Mouse (Mus musculus): Measurements from ENCODE around the gene Phf5a. TPM values are rescaled to one million over a fixed set of nuclear protein-coding genes. Genes with fewer than 3 reads are reported as not detected.

The Phf5a gene
- total RNA-seq, 2 experiments from 2014 or later, result 35.3 to 40.3 TPM

- DNase-seq, result no peak
Measured at GRCm38 (mm10) chr15:81850718-81851117, 21.0 kb downstream of the Phf5a start.

DNA sequence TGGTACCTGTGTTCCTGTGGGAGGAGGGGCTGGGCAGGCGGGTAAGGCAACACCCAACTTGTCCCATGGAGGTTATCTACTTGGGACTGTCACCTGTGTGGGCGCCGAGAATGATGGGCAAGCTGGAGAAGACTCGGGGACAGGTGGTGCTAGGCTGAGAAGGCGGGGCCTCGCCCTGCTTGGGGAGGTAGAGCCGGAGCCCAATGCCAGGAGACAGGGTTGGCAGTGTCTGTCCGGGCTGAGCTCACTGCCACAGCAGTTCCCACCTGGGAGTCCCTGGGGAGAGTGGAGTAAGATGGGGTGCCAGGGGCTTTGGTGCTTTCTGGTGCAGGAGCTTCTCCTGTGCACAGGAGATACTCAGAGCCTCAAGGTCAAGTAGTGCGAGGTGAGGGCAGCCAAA, 22.6 kb downstream of the Phf5a start:
- peak; percentile 77 for DNase-seq

- no peak for DNase-seq
Measured at GRCm38 (mm10) chr15:81848301-81848700, 23.4 kb downstream of the Phf5a start.

DNA sequence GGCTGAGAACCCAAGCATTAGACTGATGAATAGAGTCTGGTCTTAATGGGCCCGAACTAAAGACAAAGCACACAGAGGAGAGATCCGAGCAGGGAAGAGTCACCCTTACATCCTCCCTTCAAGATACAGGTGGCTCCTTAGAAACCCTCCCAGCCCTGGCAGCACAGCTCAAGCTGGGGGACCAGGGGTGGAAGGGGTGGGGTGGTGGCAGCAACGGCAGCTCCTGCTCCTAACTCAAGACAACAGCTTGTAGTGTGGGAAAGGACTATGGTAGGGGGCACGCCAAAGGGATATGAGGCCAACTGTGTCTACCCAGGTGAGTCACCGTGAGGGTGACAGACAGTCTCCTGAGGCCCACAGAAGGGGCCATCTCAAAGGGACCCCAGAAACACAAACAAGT, 23.9 kb downstream of the Phf5a start:
- no peak for DNase-seq

DNA sequence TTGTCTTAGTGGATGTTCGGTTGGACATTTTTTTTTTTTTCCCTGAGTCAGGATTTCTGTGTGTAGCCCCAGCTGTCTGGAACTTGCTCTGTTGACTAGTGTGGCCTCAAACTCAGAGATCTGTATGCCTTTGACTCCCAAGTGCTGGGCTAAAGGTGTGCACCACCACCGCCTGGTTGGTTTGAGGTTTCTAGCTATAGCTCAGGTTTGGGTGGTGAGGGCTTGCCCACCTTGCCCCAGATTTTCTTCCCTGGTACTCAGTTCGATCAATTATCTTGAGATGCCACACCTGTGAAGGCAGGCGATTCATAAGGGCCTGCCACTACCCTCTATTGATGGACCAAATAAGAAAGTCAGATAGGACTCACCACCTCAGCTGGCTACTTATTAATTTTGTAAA, 24.6 kb downstream of the Phf5a start:
- DNase-seq, result no peak

GRCm38 (mm10) chr15:81846755-81847154, 25.0 kb downstream of the Phf5a start:
- peak; percentile 75 for DNase-seq

- peak; percentile 91 for DNase-seq
Measured at GRCm38 (mm10) chr15:81845724-81846123, 26.0 kb downstream of the Phf5a start.

DNA sequence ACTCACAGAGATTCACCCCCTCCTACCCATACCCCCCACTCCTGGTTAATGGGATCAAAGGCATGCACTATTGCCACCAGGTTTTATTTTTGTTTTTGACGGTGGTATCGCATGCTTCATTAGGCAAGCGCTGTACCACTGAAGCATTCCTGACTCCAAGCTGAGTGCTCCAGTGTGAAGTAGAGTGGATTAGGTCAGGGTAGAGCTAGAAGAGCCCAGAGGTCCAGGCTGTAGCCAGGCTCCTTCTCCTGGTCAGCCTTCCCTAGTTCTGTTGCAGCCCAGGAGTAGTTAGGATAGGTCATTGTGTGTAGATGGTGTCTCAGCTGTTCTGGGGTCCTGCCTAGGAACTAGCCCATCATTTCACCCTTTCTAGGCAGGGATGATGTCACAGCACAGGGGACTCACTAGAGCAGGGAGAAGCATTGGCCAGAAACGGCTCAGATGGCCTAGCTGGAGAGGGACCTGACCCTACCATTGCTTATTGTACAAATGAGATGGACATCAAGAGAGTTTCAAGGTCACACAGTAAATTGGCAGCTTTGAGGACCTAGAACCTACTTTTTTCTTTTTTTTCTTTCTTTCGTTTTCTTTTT, 26.6 kb downstream of the Phf5a start:
- no peak for DNase-seq

- DNase-seq, result no peak
Measured at GRCm38 (mm10) chr15:81842275-81842674, 29.4 kb downstream of the Phf5a start.

GRCm38 (mm10) chr15:81840306-81840705, 31.4 kb downstream of the Phf5a start:
- no peak for DNase-seq

DNA sequence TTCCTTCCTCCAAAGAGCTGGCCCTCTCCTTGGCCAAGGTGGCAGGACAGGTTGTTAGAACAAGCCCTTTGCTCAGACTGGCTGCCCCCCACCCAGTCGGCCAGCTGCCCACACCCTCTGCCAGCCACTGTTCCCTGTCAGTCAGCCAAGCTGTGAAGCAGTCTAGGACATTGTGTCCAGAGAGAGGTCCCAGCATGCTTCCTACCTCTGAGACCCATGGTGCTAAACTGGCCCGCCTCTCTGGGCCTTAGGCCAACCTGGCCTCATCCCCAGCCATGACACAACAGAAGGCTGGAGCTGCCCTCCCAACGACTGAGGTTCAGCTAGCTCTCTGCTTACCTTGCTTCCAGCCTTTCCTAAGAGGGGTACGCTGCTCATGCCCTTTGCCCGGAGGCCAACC, 32.1 kb downstream of the Phf5a start:
- peak; percentile 97 for DNase-seq

DNA sequence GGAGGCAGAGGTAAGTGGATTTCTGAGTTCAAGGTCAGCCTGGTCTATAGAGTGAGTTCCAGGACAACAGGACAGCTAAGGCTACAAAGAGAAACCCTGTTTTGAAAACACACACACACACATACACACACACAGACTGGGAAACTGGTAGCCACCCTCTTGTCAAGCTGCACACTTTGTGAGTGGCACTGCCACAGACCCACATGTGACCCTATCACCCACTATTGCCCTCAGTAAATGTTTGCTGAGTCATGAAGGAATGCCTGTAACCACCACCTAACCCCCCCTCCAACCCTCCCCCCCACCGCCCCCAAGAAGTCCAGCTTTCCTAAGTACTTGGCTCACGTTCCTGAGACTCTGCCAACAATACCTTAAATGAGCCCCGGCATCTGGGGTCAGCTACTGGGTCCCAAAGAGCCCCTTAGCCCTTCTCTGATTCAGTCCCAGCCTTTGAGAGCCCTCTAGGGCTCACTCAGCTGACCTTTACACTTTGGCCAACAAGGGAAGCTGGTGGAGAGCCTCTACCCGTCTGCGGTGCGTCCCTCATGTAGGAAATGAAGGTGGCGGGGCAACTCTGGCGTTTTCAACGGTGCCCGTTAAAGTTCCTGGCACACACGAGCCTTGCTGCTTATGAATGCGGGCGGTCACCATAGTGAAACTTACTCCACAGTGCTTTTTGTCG, 33.0 kb downstream of the Phf5a start:
- DNase-seq, result no peak

DNA sequence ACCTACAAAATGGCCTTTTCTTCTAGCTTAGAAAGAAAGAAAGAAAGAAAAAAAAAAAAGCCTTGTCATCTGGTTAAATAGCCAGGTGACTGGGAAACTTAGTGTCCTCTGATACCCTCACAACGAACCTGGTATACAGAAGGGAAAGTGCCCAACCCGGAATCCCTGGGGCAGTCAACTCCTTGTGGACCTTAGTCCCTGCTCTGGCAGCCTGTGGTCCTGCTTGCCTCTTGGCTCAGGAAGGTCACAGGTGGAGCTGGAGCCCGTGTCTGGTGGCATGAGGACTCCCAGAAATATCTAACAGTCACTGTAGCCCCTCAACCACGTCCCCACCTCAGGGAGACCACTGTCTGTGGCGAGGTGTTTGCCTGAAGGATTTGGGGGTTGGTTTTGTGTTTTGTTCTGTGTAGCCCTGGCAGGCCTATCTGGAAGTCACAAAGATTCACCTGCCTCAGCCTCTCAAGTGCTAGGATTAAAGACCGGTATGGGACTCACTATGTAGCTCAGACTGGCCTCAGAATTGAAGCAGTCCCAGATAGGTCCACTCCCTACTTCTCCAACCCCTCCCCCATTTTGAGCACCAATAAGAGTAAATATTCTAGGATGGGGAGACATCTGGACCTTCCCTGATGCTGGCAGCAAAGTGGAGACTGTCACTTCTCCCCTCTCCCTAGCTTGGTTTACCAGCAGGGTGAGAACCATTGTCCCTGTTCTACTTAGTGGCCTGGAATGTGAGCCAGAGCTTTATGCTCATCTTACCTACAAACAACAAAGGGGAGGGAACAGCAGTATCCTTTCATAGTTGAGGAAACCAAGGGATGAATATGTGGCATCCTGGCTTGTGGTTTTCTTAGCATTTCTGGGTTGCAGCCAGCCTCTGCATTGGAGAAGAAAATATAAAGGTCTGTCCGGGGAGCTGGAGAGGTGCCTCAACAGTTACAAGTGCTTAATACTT, 34.5 kb downstream of the Phf5a start:
- no peak for DNase-seq

DNA sequence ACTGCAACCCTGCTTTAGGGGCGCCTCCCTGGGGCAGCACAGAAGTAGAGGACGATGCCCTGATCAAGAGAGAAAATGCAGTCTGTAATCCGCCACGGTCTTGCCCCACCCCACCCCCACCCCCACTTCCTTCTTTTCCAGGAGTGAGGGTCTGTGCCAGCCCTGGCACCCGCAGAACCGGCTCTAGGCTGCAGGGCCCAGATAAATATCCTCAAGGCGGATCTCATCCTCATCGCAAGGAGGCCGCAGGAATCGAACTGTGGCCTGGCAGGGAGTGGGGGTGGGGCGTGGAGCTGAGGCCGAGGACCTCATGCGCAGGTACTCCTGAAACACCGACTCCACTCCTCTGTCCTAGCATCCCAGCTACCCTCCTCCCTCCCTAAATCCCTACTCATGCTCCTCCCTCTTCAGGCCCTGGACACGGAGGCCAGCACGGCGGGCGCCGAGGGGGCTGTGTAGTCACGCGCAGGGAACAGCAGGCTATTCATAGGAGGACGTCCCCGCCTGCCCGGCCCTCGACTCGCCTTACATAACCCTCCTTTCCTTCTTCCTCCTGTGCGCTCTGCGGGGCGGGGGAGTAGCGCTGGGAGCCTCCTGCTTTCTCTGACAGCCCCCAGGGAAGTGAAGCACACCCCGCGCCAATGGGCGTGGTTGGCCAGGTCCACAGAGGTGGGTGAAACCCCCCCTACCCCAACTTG, 35.4 kb downstream of the Phf5a start:
- peak; percentile 96 for DNase-seq

DNA sequence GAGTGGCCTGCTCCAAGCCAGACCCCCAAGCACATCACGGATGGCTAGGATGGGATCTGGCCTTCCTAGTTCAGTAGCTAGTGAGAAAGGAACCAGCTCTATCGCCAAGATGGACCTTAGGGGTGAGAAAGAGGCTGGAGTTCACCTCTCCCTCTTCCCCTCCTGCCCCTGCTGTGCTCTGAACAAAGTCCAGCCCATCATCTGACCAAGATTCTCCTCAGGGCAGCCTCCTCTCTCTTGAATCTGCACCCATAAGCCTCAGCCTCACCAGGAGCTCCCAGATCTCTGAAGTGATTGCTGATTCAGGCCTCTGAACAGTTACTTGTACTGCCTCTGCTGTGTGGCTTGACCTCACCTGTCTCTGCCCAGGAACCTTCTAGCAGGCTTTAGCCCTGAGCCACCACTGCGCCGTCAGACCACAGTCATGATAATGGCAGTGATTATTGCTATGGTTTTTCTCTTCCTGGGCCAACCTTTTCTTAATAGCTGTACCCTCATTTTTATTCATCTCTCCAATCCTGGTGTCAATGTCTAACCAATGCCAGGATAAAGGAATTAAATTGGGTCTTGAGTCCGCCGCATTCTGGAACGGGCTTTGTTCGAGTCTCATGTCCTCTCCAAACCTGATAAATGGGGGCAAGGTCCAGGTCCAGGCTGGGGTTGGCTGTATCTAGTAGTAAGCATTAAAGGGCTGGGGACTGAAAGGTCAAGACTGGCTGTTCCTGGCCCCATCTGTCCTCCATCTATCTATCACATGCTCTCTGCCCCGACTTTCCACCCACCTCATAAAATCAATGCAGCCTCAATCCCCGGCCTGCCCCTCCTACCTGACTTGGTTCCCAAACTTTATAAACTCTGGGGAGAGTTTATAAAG, 36.5 kb downstream of the Phf5a start:
- peak; percentile 73 for DNase-seq

- peak; percentile 91 for DNase-seq
Measured at GRCm38 (mm10) chr15:81834171-81834841, 37.4 kb downstream of the Phf5a start.

- no peak for DNase-seq
Measured at GRCm38 (mm10) chr15:81833481-81833880, 38.2 kb downstream of the Phf5a start.

- no peak for DNase-seq
Measured at GRCm38 (mm10) chr15:81832219-81832618, 39.5 kb downstream of the Phf5a start.

DNA sequence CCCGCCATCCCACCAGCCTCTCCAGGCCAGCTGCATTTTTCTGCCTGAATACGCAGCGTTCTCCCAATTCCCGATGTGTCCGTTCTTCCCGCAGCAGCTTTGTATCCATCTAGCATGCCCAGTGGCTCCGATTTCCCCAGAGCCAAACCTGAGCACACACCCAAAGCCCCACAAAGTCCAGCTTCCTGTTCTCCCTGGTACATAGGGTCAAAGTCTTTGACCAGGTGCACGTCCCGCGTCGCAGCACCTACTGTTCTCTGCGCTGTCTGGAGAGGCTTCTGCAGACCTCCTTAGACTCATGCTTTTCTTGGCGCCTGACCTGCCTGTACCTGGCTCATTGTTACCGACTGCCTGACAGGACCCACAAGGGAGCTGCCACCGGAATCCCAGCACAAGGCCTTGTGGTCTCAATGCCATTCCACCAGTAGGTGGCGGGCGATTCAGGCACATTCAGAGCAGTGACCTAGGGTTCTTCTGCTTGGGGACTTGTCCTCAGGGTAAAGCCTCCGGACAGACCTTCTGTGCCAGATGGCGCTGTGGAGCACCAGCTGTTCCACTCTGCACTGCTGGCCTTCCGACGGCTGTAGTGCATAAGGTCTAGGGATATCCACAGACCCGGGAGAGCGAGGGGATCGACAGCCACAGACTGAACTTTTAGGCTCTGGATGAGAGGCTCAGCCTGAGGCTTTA, 40.4 kb downstream of the Phf5a start:
- peak; percentile 91 for DNase-seq

GRCm38 (mm10) chr15:81830530-81830929, 41.2 kb downstream of the Phf5a start:
- no peak for DNase-seq
